Mouse (Mus musculus) liver, postnatal 0 days (tissue): ENCODE data around the gene Cux1.

Experiments used
- CTCF ChIP-seq: sonication (generic); IDR thresholded peaks from 2 replicates; pipeline ENCODE4 v1.5.1; 2016; ENCODE audit warnings: antibody characterized with exemption, low read depth
- EP300 ChIP-seq: IDR thresholded peaks from 2 replicates; pipeline ENCODE4 v1.6.1; 2016; ENCODE audit warnings: antibody characterized with exemption, low read depth, mild to moderate bottlenecking

DNA sequence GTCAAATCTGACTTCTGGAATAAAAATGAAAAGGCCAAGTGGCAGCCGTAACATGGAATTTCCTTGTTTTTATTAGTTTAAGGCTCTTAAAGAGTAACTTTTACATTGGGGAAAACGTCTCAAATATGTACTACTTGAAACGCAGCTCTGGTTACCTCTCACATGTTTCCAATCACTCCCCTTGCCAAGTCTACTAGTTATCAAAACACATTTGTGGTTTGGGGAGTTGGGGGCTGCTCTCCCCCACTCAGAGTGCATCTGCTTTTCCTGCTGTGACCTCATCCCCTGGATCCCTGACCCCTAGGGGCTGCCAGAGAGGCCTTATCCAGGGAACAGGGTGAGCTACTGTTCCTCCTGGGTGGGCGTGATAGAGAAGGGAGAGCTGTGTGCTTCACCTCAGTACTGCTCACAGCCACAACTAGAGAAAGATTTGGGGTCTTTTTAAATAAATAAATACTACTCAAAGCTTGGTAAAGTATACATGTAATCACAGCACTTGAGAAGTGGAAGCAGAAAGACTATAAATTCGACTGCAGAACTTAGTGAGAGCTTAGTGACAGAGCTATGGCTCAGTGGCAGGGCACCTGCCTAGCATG, 64.7 kb downstream of the Cux1 start:
- no peak for TF ChIP-seq EP300
- TF ChIP-seq CTCF = no peak
